Mouse (Mus musculus) macrophage (primary cell): ENCODE measurements around the gene Cd5. TPM values are rescaled to one million over a fixed set of nuclear protein-coding genes. Genes with fewer than 3 reads are reported as not detected.

Experiments
- H3K27ac ChIP-seq: fragments of 350-480 bp; formaldehyde crosslinking; 2 replicates; pipeline ENCODE4 v1.9.0; 2021
- H3K36me3 ChIP-seq: fragments of 350-480 bp; formaldehyde crosslinking; 2 replicates; pipeline ENCODE4 v1.9.0; 2021; ENCODE audit errors: inconsistent target
- H3K4me3 ChIP-seq: fragments of 350-480 bp; formaldehyde crosslinking; 2 replicates; pipeline ENCODE4 v1.9.0; 2021; ENCODE audit errors: inconsistent target
- H3K79me2 ChIP-seq: fragments of 350-480 bp; formaldehyde crosslinking; 2 replicates; pipeline ENCODE4 v1.9.0; 2021; ENCODE audit errors: inconsistent target
- WGBS: methylation state at CpG from one replicate; pipeline ENCODE4 v1.1.7; 2026; ENCODE audit warnings: inconsistent platforms; ENCODE audit not compliant: missing documents; 5-methylcytosine and 5-hydroxymethylcytosine counted together
- polyA plus RNA-seq: library from polyadenylated mRNA; stranded (reverse); fragments of 250-400 nt; gene quantifications from 3 replicates; pipeline ENCODE4 v1.2.4, GENCODE M21; 2018; ENCODE audit warnings: inconsistent platforms

Cd5 gene
- polyA plus RNA-seq, 1 experiment from 2014 or later: 0.42 TPM

DNA sequence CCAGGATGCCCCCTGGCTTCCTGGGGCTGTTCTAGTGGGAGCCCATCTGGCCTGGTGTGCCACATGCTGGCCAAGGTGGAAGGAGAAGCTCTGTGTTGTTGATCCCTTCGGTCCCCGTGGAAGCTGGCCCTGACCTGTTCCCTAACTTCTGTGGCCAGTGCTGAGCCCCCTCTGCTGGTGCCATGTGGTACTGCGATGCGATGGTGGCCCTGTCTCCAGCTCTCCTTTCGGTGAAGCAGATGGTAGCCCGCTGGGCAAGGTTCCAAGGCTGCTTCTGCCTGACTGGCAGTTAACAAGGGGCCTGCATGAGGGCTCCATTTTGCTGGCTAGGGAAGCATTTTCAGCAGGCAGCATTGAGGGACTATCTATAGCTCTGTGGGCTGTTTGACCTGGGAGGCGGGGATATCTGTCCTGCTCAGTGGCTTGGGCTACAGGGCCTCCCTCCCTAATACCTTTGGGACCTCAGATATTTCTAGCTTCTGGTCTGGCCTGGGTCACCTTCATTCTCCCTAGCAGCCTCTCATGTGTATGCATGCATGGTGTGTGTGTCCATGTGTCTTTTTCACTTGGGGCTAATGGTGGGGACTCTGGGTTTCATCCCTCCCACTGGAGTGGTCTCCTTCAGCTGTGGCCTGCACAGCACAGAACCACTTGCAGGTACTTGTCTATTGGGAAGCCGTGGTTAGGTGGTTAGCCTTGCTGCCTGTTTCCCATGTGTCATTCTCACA is 29.3 kb downstream of the Cd5 start:
- Histone ChIP-seq H3K79me2 (peaks cover 30% of the 10 kb centered on the region), H3K27ac (no peak overlapping the region), H3K4me3 (no peak overlapping the region), H3K36me3 (peaks cover 69% of the 10 kb centered on the region)
- WGBS: 19% methylated on average over 7 of the region's 8 CpGs

DNA sequence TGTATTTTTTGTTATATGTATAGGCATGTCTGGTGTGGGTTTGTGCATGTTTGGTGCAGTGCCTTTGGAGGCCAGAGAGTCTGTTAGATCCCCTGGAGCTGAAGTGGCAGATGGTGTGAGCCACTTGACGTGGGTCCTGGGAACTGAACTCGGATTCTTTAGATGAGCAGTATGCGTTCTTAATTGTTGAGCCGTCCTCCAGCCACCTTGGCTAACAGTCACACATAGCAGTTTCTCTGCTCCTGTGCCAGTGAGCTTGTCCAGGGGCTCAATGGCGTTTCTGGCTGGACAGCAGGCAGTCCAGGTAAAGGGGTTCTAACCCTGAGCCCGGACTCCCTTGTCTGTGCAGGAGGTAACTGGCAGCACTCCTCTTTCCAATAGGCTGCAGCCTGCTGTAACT is 29.9 kb downstream of the Cd5 start:
- Histone ChIP-seq H3K79me2 (peaks cover 37% of the 10 kb centered on the region), H3K27ac (no peak overlapping the region), H3K36me3 (peaks cover 67% of the 10 kb centered on the region), H3K4me3 (no peak overlapping the region)
- WGBS: 86% methylated on average over 6 of the region's 6 CpGs

DNA sequence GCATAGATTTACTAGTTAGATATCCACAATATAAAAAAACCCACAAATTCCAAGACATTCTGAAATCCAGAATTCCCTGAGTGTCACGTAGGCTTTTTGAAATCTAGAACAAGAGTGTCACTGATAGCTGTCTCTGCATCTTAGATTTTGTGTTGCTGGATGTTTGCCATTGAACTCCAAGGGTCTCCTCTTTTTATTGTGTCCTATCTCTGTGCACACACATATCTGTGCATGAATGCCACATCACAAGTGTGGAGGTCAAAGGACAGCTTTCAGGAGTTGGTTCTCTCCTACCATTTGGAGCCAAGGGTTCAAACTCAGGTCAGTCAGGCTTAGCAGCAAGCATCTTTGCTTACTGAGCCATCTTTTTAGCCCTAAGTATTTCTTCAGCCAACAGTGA is 30.9 kb downstream of the Cd5 start:
- H3K4me3 ChIP-seq: no peak overlapping the region
- peaks cover 57% of the 10 kb centered on the region for H3K36me3 ChIP-seq
- H3K27ac ChIP-seq: no peak overlapping the region
- 100% methylated on average over 1 of the region's 1 CpGs for WGBS
- H3K79me2 ChIP-seq: peaks cover 47% of the 10 kb centered on the region

DNA sequence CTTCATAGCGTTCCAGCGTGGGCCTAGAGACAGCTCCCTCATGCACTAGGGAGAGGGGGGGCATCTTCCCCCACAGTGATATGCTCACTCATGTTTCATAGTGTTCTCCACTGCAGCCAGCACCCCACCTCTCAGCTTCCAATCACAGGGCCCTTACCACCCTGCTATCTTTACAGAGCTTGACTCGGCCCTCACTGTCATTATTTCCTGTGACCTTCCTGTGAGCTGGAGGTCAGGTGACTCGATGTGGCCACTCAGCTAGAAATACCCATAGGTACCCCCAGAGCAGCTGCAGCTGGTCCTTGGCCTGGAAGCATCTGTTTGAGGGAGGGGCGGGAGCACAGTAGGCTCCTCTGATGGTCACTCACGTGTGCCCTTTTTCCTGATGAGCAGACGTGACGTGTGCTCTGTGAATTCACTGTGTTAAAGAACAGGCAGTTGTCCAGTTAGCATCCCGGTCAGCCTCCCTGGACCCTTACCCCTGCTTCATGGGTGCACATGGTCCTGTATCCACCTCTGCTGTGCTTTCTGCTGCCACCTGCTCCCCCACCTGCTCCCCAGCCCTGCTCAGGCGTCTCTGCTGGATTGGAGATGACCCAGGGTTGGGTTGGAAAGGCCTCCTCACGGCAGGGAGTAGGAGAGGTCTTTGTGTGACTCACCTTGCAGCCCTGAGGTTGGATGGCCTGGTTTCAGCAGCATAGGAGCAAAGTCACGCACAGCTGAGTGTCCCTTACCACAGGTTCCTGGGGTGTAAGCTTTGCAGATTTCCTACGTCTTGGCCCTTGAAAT is 31.5 kb downstream of the Cd5 start:
- H3K36me3 ChIP-seq: peaks cover 51% of the 10 kb centered on the region
- WGBS: 86% methylated on average over 13 of the region's 13 CpGs
- H3K27ac ChIP-seq: no peak overlapping the region
- peaks cover 53% of the 10 kb centered on the region for H3K79me2 ChIP-seq
- H3K4me3 ChIP-seq: no peak overlapping the region

DNA sequence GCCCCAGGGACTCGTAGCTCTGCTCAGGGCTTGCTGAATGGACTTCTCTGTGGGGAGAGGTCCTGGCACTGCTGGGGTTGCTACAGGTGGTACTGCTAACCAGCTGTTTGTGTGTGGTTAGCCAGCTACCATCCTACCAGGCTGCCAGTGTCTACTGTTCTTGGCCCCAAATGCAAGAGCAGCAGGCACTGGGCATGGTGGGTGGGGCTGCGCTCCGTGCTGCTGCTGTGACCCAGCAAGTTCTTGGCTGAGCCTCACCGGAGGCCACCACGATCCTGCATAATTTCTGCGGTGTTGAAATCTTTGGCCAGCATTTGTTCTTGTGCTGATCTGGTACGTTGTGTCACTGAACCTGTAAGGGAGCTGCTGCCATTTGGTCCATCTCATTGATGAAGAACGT is 35.3 kb downstream of the Cd5 start:
- Histone ChIP-seq H3K36me3 (peaks cover 23% of the 10 kb centered on the region; the same call in 1 of the 2 replicates), H3K27ac (no peak overlapping the region), H3K4me3 (no peak overlapping the region), H3K79me2 (peaks cover 91% of the 10 kb centered on the region)
- 57% methylated on average over 8 of the region's 8 CpGs for WGBS

DNA sequence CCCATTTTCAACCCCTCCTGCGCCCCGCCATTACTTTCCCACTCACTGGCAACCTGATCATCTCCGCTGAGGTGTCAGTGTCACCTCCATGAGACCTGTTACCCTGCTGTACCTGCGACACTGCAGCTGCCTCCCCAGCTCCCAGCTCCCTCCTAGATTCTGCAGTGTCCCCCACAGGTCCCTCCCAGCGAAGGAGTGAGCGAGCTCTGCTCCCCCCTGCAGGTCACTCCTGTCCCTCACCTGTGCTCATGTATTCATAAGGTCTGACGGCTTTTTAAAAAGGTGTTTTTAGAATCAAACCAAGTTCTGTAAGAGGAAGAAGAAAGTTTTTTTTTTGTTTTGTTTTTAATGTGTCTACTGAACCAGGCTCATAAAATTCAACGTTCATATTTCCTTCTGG is 36.7 kb downstream of the Cd5 start:
- no peak overlapping the region for H3K4me3 ChIP-seq

DNA sequence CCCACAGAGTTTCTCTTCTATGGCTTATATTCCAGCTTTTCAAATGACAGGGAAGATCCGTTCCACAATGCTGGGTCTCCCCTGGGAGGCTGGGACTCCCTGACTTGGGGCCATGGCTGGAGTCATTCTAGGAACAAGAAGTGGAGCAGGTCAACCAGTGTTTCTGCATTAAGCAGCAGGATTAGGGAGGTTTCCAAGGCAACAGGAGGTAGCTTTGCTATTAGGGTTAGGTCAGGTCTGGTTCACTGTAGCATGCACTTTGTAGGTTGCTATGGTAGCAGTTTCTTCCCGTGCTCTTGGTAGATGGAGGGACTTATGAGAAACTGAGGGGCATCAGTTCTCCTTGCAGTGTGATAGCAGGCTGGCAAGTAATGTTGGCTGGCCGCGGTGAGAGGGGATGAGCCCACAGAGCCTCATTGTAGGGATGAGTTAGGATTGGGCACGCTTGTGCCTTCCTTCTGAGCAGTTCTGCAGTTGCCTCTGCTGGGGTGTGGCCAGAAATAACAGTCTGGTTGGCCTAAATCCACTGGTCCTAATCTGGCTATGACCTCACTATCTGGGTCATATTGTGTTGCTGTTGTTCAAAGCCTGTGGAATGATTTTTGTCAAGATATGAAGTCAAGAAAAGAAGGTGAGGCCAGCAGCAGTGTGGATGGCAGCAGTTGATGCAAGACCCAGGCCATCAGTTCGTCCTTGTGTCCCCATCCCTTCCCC is 37.6 kb downstream of the Cd5 start:
- 86% methylated on average over 6 of the region's 6 CpGs for WGBS
- Histone ChIP-seq H3K4me3 (no peak overlapping the region), H3K27ac (no peak overlapping the region)

More for the DNA sequence above, 36.7 kb downstream of the Cd5 start:
- H3K27ac ChIP-seq: no peak overlapping the region
- WGBS: 72% methylated on average over 8 of the region's 8 CpGs
- H3K36me3 ChIP-seq: peaks cover 11% of the 10 kb centered on the region; the same call in 1 of the 2 replicates
- H3K79me2 ChIP-seq: peaks cover 99% of the 10 kb centered on the region

DNA sequence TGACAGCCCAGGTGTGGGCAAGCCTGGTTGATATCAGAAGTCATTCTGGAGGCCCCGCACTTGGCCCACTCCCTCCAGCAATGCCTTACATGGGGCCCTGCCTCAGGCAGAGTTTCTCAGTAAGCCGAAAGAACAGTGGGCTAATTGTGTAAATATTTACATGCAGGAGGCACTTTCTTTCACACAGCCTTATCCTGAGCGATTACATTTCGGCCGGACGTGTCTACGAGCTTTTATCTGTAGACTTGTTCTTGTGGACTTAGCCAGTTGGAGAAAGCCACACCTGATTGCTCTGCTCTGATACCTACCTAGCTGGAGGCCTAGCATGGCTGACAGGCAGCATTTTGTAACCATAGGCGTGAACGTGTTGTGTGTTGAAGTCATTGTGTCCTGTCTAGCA is 39.0 kb downstream of the Cd5 start:
- Histone ChIP-seq H3K27ac (no peak overlapping the region), H3K4me3 (no peak overlapping the region), H3K79me2 (peaks cover 100% of the 10 kb centered on the region), H3K36me3 (no peaks in the 10 kb centered on the region)
- 97% methylated on average over 9 of the region's 9 CpGs for WGBS

More for the DNA sequence above, 37.6 kb downstream of the Cd5 start:
- H3K79me2 ChIP-seq: peaks cover 100% of the 10 kb centered on the region
- H3K36me3 ChIP-seq: 0 out of 2 replicates have a peak, but pooled peaks cover 2% of the 10 kb centered on the region

DNA sequence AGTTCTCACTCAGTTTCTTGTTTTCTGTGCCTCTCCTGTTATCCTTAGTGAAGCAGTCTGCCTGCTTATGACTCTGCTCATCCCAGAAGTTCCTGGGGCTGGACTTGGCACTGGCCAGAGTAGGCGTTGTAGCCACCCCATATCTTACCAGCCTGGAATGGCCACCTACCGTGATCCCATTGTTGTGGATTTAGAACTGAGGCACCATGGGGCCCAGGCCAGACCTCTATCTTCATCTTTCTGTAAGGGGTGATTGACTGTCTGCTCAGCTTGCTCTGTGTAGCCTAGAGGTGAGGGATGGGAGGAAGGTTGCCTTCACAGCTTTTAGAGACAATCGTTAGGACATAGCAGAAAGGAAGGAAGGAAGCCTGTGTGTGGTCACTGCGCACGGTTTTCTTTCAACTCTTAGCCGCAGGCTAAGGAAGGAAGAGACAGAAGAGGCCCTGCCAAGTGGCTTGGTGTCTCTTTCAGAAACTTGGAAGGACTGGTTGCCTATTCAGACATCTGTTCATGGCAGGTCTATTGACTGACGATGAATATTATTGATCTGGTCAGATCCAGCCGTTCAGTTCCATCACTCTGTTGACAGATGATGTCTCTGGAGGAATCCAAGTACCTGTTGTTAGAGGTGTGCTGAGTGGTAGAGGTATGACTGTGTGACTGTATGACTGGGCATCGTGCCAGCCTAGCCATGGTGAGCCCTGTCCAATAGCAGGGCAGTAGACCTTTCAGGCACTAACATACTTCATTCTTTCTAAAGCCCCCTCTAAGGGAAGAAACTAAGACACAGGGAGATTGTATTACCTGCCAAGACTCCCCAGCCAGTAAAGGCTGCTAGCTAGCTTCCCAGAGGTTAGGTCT is 40.4 kb downstream of the Cd5 start:
- WGBS: 16% methylated on average over 9 of the region's 9 CpGs
- H3K4me3 ChIP-seq: no peak overlapping the region
- no peaks in the 10 kb centered on the region for H3K36me3 ChIP-seq
- H3K79me2 ChIP-seq: peaks cover 93% of the 10 kb centered on the region
- peak overlapping the region; percentile 67 for H3K27ac ChIP-seq

DNA sequence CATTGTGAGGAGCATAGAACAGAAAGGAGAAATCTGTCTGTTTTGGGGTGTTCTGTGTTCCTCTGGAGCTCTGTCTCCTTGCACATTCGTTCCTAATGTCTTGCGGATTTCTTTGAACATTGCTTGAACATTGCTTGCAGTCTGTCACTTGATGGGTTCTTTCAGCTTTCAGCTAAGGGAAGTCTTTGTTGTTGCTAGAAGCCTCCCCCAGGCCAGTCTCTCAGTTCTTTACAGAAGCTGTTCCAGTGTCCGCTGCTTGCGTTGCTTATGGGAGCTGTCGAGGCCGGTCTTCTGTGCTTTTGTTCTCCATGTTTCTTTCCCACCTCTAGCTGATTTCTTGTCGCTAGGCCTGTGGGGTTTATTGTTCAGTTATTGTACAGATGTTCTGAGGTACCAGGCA is 43.0 kb downstream of the Cd5 start:
- H3K4me3 ChIP-seq: no peak overlapping the region
- WGBS: 94% methylated on average over 7 of the region's 7 CpGs
- H3K79me2 ChIP-seq: peaks cover 93% of the 10 kb centered on the region
- H3K27ac ChIP-seq: no peak overlapping the region
- no peaks in the 10 kb centered on the region for H3K36me3 ChIP-seq

DNA sequence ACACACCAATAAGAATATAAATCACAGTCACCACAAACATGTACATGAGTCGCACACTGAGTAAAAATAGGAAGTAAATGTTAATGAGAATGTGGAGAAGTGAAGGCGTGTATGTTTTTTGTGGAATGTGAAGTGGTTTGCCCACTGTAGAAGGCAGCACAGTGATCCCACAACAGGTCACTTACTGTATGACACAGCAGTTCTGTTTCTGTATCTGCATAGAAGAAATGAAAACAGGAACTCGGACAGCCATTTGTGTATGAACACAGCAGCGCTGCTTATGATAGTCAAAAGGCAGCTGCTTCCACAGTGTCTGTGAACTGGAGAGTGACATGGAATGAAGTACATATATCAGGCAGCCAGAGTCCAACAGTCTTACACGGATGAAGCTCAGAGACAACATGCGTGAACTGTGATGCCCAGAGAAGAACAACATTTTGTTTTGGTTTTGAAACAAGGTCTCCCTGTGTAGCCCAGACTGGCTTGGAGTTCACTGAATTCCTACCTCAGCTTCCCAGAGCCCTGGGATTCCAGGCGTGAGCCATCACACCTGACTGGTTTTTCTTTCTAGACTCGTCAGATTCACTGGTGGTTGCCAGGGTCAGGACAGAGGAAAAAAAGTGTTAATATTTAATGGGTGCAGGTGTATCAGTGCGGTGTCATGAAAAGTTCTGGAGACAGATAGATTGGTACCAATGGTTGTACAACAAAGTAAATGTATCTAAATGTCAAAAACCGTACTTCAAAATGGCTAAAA is 44.7 kb downstream of the Cd5 start:
- H3K79me2 ChIP-seq: peaks cover 93% of the 10 kb centered on the region
- peak overlapping the region; percentile 86 for H3K27ac ChIP-seq
- no peaks in the 10 kb centered on the region for H3K36me3 ChIP-seq
- H3K4me3 ChIP-seq: no peak overlapping the region
- WGBS: 31% methylated on average over 10 of the region's 10 CpGs

DNA sequence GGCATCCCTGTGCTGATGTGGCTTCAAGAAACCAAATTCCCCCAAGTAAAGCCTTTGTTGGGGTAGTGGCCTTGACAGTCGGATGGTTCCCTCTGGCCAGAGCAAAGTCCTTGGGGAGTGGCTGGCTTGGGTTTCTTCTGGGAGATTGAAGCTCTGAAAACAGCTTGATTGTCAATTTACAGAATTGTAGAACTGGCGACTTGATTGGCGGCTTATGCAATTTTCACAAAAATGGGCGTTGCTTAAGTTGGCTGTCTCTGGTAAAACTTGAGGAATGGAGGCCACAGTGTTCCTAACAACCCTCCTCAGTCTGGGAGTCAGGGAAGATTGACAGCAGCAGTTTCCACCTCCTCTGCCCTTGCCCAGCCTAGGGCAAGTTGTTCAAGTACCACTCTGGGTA is 46.4 kb downstream of the Cd5 start:
- H3K79me2 ChIP-seq: peaks cover 77% of the 10 kb centered on the region
- WGBS: 78% methylated on average over 4 of the region's 4 CpGs
- H3K4me3 ChIP-seq: no peak overlapping the region
- peak overlapping the region; percentile 86 for H3K27ac ChIP-seq
- H3K36me3 ChIP-seq: no peaks in the 10 kb centered on the region

DNA sequence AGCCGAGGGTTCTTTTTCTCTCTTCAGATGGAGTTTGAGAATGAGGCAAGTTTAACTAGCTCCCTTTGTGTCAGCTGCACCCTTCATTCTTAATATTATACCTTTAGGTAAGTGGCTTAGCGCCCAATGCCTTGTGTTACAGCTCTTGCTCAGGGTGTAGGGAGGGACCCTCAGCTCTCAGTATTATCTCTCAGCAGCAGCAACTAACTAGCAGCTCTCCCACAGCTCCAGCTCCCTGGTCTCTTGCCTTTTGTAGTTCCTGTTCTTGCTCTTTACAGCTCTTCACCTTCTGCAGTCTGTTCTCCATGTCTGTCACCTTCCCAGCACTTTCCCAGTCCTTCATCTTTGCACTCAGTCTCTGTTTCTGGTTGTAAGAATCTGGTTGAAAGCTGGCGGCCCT is 47.1 kb downstream of the Cd5 start:
- Histone ChIP-seq H3K36me3 (no peaks in the 10 kb centered on the region), H3K79me2 (peaks cover 70% of the 10 kb centered on the region), H3K4me3 (no peak overlapping the region), H3K27ac (peak overlapping the region; percentile 86)
- 75% methylated on average over 3 of the region's 3 CpGs for WGBS
